7 mouse cellular contexts compared by ENCODE assay signal in the genomic region with DNA sequence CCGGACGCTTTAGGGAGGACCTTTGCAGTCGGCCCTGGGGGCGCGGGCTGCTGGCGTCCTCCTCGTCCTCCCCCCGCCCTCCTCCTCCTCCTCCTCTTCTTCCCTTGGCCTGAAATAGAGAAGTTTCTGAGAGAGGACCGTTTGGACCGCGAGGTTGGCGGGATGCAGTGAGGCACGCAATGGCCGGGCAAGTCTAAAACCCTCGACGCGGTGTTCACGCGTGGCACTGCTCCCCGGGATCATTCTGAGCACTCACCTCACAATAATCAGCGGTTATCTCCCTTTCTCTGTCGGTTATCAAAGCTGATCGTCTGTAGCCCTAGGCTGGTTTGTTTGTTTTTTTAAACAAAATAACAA. TPM values are rescaled to one million over a fixed set of nuclear protein-coding genes. Genes with fewer than 3 reads are reported as not detected.
A peak's percentile ranks its signal among the peaks of the same experiment; 100 is the strongest.
DNase-seq lines count a peak whose midpoint lies in the region; ATAC-seq and TF ChIP-seq lines count a peak whose summit lies in the region.

No protein-coding gene starts in this region.

- no peaks in the 10 kb centered on the region for H3K36me3 ChIP-seq in testis, adult 2 months (ENCODE audit: control insufficient read depth, insufficient read depth, low read length)
- H3K36me3 ChIP-seq in forebrain, embryonic 13.5 days (ENCODE audit: poor library complexity, severe bottlenecking): peaks cover 6% of the 10 kb centered on the region
- peaks cover 13% of the 10 kb centered on the region for H3K36me3 ChIP-seq in liver, embryonic 15.5 days (replicated peaks)

- peak overlapping the region; percentile 94 for H3K27ac ChIP-seq in testis, adult 2 months (ENCODE audit: control insufficient read depth, insufficient read depth, low read depth, low read length)
- H3K27ac ChIP-seq in forebrain, embryonic 13.5 days: peak overlapping the region; percentile 99
- peak overlapping the region; percentile 95 for H3K27ac ChIP-seq in liver, embryonic 15.5 days (replicated peaks)

- no peak for DNase-seq in testis, postnatal 10 days (ENCODE audit: low spot score)
- no peak for DNase-seq in Muller cell, postnatal 12 days (ENCODE audit: inconsistent ontology term)
- no peak for DNase-seq in adipocyte (ENCODE audit: low spot score)
- no peak for DNase-seq in gastrocnemius, postnatal 25 days

- peaks cover 3% of the 10 kb centered on the region for H3K4me1 ChIP-seq in testis, adult 2 months (ENCODE audit: control insufficient read depth, insufficient read depth, low read length)
- H3K4me1 ChIP-seq in forebrain, embryonic 13.5 days: peaks cover 26% of the 10 kb centered on the region
- peaks cover 40% of the 10 kb centered on the region for H3K4me1 ChIP-seq in liver, embryonic 15.5 days (replicated peaks)

- no peaks in the 10 kb centered on the region for H3K27me3 ChIP-seq in testis, adult 2 months (ENCODE audit: control insufficient read depth, insufficient read depth, low read length)
- no peaks in the 10 kb centered on the region for H3K27me3 ChIP-seq in forebrain, embryonic 13.5 days
- no peaks in the 10 kb centered on the region for H3K27me3 ChIP-seq in liver, embryonic 15.5 days

- WGBS in forebrain, embryonic 13.5 days: under 1% methylated on average over 20 of the region's 23 CpGs
- under 1% methylated on average over 23 of the region's 23 CpGs for WGBS in liver, embryonic 15.5 days (ENCODE audit: insufficient replicate concordance)

- H3K9ac ChIP-seq in forebrain, embryonic 13.5 days: peak overlapping the region; percentile 96
- peak overlapping the region; percentile 98 for H3K9ac ChIP-seq in liver, embryonic 15.5 days

- no peak for TF ChIP-seq POLR2A in testis, adult 2 months (IDR thresholded peaks at IDR 0.05; ENCODE audit: control insufficient read depth, low read depth, low read length)

- peak overlapping the region; percentile 91 for H3K4me3 ChIP-seq in testis, adult 2 months (ENCODE audit: control insufficient read depth, low read depth, low read length)
- H3K4me3 ChIP-seq in forebrain, embryonic 13.5 days: peak overlapping the region; percentile 94
- peak overlapping the region; percentile 99 for H3K4me3 ChIP-seq in liver, embryonic 15.5 days (replicated peaks)

- H3K4me2 ChIP-seq in forebrain, embryonic 13.5 days: peak overlapping the region; percentile 93
- peak overlapping the region; percentile 91 for H3K4me2 ChIP-seq in liver, embryonic 15.5 days

- TF ChIP-seq CTCF in testis, adult 2 months (IDR thresholded peaks at IDR 0.05; ENCODE audit: control insufficient read depth, insufficient read depth, insufficient replicate concordance, low read depth, low read length): no peak

- ATAC-seq in forebrain, embryonic 13.5 days: peak; percentile 68; the same call in 1 of the 2 replicates
- peak; percentile 49 for ATAC-seq in liver, embryonic 15.5 days (ENCODE audit: insufficient read depth)

- no peaks in the 10 kb centered on the region for H3K9me3 ChIP-seq in forebrain, embryonic 13.5 days (replicated peaks)
- no peaks in the 10 kb centered on the region for H3K9me3 ChIP-seq in liver, embryonic 15.5 days (replicated peaks)

RNA-seq across cellular contexts. Expression of a gene that starts 0.3 kb away (rescaled TPM):
- 8.4 and 9.8 TPM in 2 replicates for polyA plus RNA-seq in testis, adult 2 months (2012; rRNA removed)
- 36.9 and 40.0 TPM in 2 replicates for polyA plus RNA-seq in forebrain, embryonic 13.5 days (2015; fragmentation: Nextera tagmentation; extraction: Ambion mirVana)
- polyA plus RNA-seq in liver, embryonic 15.5 days (2015; fragmentation: Nextera tagmentation; extraction: Ambion mirVana): 18.9 and 20.7 TPM in 2 replicates
- total RNA-seq in gastrocnemius, postnatal 25 days (2021): 10 to 100 TPM; 14.2 to 14.4 TPM

RNA-seq across cellular contexts. Expression of a gene that starts 55.0 kb away (rescaled TPM):
- 38.1 and 41.6 TPM in 2 replicates for polyA plus RNA-seq in testis, adult 2 months (2012; rRNA removed)
- 20.7 and 21.4 TPM in 2 replicates for polyA plus RNA-seq in forebrain, embryonic 13.5 days (2015; fragmentation: Nextera tagmentation; extraction: Ambion mirVana)
- polyA plus RNA-seq in liver, embryonic 15.5 days (2015; fragmentation: Nextera tagmentation; extraction: Ambion mirVana): 5.5 TPM in 2 replicates
- total RNA-seq in gastrocnemius, postnatal 25 days (2021): 10 to 100 TPM; 25.1 to 32.3 TPM
